Mouse (Mus musculus) stomach, postnatal 0 days (tissue): ENCODE results near the gene Pqbp1. TPM values are rescaled to one million over a fixed set of nuclear protein-coding genes. Genes with fewer than 3 reads are reported as not detected.
A peak's percentile ranks its signal among the peaks of the same experiment; 100 is the strongest.

Experiments used
- ATAC-seq: fragments of 200-750 bp; cut with Nextera tagmentation; 2 replicates; pipeline ENCODE4 v1.8.0; 2017; ENCODE audit not compliant: low FRiP score, low TSS enrichment
- DNase-seq: peaks from one replicate; pipeline ENCODE4 v3.0.0-alpha.2; 2016; ENCODE audit warnings: low spot score
- H3K27ac ChIP-seq: fragments of 300-500 bp; sonication (generic); replicated peaks from 2 replicates; pipeline ENCODE4 v1.5.1; 2014; ENCODE audit warnings: mild to moderate bottlenecking, control low read depth
- H3K27me3 ChIP-seq: fragments of 300-500 bp; sonication (generic); 2 replicates; pipeline ENCODE4 v1.6.1; 2014; ENCODE audit warnings: low read length; ENCODE audit not compliant: control insufficient read depth, insufficient read depth
- H3K36me3 ChIP-seq: fragments of 300-500 bp; sonication (generic); 2 replicates; pipeline ENCODE4 v1.6.1; 2014; ENCODE audit warnings: low read length, mixed read lengths; ENCODE audit not compliant: control insufficient read depth, insufficient read depth
- H3K4me1 ChIP-seq: fragments of 300-500 bp; sonication (generic); replicated peaks from 2 replicates; pipeline ENCODE4 v1.6.1; 2014; ENCODE audit warnings: antibody characterized with exemption; ENCODE audit not compliant: control insufficient read depth, insufficient read depth
- H3K4me2 ChIP-seq: fragments of 300-500 bp; sonication (generic); replicated peaks from 2 replicates; pipeline ENCODE4 v1.6.1; 2014; ENCODE audit warnings: low read depth, mild to moderate bottlenecking, control low read depth, moderate library complexity
- H3K4me3 ChIP-seq: fragments of 300-500 bp; sonication (generic); 2 replicates; pipeline ENCODE4 v1.5.1; 2014; ENCODE audit warnings: low read depth, low read length, control low read depth
- H3K9ac ChIP-seq: fragments of 300-500 bp; sonication (generic); 2 replicates; pipeline ENCODE4 v1.6.1; 2014; ENCODE audit warnings: mild to moderate bottlenecking, low read length, control low read depth, mixed read lengths
- H3K9me3 ChIP-seq: fragments of 300-500 bp; sonication (generic); 2 replicates; pipeline ENCODE4 v1.6.1; 2016; ENCODE audit warnings: low read length; ENCODE audit not compliant: control insufficient read depth
- CTCF ChIP-seq: IDR thresholded peaks from 2 replicates; pipeline ENCODE4 v1.5.1; 2016; ENCODE audit warnings: antibody characterized with exemption, low read depth, mild to moderate bottlenecking, moderate library complexity
- EP300 ChIP-seq: optimal IDR thresholded peaks from 2 replicates; pipeline ENCODE3; 2016; ENCODE audit warnings: antibody characterized with exemption
- WGBS: fragments of 180-500 bp; shearing (Covaris S2); extraction: QIAGEN DNeasy Blood & Tissue Kit; methylation state at CpG from one replicate; pipeline ENCODE4 v1.1.7; 2014; 5-methylcytosine and 5-hydroxymethylcytosine counted together
- polyA plus RNA-seq: library from polyadenylated mRNA; unstranded; fragments of >200 nt; fragmentation: Nextera tagmentation; extraction: Ambion mirVana; gene quantifications from 2 replicates; pipeline ENCODE4 v1.2.1, GENCODE M21; 2015

Pqbp1 gene
- polyA plus RNA-seq, 1 experiment from 2014 or later = 62.2 TPM

- peak within 1 kb of the TSS; percentile 81 for H3K27ac ChIP-seq
- H3K9me3 ChIP-seq = no peaks in the 10 kb centered on the region
- no peaks in the 10 kb centered on the region for H3K36me3 ChIP-seq
- peak; percentile 85 for DNase-seq
- TF ChIP-seq EP300 (no peak), CTCF (peak; percentile 49)
- ATAC-seq = peak; percentile 98
- peak within 1 kb of the TSS; percentile 47 for H3K9ac ChIP-seq
- H3K27me3 ChIP-seq = no peaks in the 10 kb centered on the region
- peak within 1 kb of the TSS; percentile 55 for H3K4me3 ChIP-seq
- WGBS = 17% methylated on average over 49 of the region's 49 CpGs
- peak within 1 kb of the TSS; percentile 59 for H3K4me2 ChIP-seq
- H3K4me1 ChIP-seq = no peaks in the 10 kb centered on the region
Measured at GRCm38 (mm10) chrX:7883841-7884567, 15.1 kb downstream of the Pqbp1 start, which contains the start of gene Slc35a2. Slc35a2 (plus strand) TSS chrX:7884028.

GRCm38 (mm10) chrX:7879819-7880218, 19.2 kb downstream of the Pqbp1 start:
- H3K27me3 ChIP-seq = no peaks in the 10 kb centered on the region
- 5% methylated on average over 10 of the region's 11 CpGs for WGBS
- no peaks in the 10 kb centered on the region for H3K4me1 ChIP-seq
- H3K27ac ChIP-seq = no peak overlapping the region
- no peaks in the 10 kb centered on the region for H3K9me3 ChIP-seq
- peak overlapping the region; percentile 27 for H3K4me2 ChIP-seq
- DNase-seq = peak; percentile 60
- no peak for ATAC-seq
- TF ChIP-seq EP300 (no peak), CTCF (peak; percentile 70)
- H3K9ac ChIP-seq = no peak overlapping the region
- H3K36me3 ChIP-seq = no peaks in the 10 kb centered on the region
- H3K4me3 ChIP-seq = no peak overlapping the region

DNA sequence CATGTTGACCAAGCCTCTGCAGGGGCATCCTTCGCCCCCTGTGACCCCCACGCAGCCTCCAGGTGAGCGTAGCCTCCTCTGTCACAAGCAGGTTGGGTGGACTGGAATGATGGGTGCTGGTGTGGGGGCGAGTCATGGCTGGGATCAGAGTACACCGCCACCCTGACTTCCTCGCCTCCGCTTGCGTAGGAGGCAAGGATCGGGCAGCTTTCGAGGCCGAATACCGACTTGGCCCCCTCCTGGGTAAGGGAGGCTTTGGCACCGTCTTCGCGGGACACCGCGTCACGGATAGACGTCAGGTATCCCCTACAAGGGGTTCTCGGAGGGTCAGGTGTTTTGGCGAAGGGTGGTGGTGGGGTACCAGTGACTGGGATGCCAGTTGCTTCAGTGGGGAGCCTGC, 20.6 kb downstream of the Pqbp1 start:
- H3K9me3 ChIP-seq = no peaks in the 10 kb centered on the region
- H3K9ac ChIP-seq = peak overlapping the region; percentile 48
- 11% methylated on average over 21 of the region's 21 CpGs for WGBS
- peak; percentile 19 for DNase-seq
- H3K4me3 ChIP-seq = peak overlapping the region; percentile 37
- H3K4me2 ChIP-seq = peak overlapping the region; percentile 70
- peaks cover 2% of the 10 kb centered on the region; the same call in 1 of the 2 replicates for H3K36me3 ChIP-seq
- H3K27ac ChIP-seq = no peak overlapping the region
- H3K4me1 ChIP-seq = no peaks in the 10 kb centered on the region
- ATAC-seq = no peak; the same call in 1 of the 2 replicates
- no peaks in the 10 kb centered on the region for H3K27me3 ChIP-seq
- TF ChIP-seq EP300 = no peak
- no peak for TF ChIP-seq CTCF

DNA sequence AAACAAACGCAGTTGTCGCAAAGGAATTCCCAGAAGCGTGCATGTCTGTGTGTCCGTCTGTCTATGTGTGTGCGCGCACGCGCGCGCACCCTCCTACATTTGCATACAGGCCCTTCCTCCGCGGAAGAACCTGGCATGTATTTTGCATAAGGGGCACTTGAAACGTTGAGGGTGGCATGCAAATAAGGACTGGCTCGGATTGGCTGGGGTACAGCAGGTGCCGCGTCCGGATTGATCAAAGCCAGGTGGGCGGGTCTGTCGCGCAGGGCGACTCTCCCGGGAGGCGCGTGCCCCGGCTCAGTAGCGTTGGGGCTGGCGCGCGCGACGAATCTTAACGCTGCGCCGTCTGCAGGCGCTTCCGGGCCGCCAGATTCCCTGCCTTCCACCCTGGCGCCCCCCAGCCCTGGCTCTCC, 21.1 kb downstream of the Pqbp1 start, which contains the start of gene Pim2:
Gene Pim2, plus strand, starts transcription at position 256 of the 413 bp plus-strand sequence.
- Histone ChIP-seq H3K9me3 (no peaks in the 10 kb centered on the region), H3K36me3 (peaks cover 2% of the 10 kb centered on the region; the same call in 1 of the 2 replicates), H3K4me2 (peak within 1 kb of the TSS; percentile 70), H3K27me3 (no peaks in the 10 kb centered on the region), H3K27ac (no peak within 1 kb of the TSS), H3K4me3 (peak within 1 kb of the TSS; percentile 37), H3K9ac (peak within 1 kb of the TSS; percentile 48), H3K4me1 (no peaks in the 10 kb centered on the region)
- ATAC-seq (peak; percentile 94), DNase-seq (peak; percentile 87)
- WGBS = 14% methylated on average over 30 of the region's 38 CpGs
- TF ChIP-seq EP300 (no peak), CTCF (no peak)

DNA sequence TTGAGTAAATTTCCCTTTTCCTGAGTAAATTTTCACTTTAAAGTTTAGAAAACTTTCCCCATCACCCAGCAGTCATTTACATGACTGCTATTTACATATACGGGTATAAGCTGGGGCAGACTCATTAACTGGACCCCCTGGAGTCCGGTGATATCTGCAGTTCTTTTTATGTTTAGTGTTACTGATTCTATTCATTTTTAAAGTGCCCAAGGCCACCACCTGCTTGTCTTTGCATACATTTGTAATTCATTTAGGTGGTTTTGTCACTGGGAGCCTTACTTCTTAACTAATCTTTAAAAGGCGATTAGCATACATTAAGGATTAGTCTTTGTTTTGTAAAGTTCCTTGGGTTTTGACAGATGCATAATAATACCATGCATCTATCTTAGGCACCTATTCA, 29.2 kb downstream of the Pqbp1 start:
- H3K9ac ChIP-seq = no peak overlapping the region
- H3K27ac ChIP-seq = no peak overlapping the region
- DNase-seq (no peak), ATAC-seq (no peak)
- no peak overlapping the region for H3K4me3 ChIP-seq
- H3K36me3 ChIP-seq = peaks cover 2% of the 10 kb centered on the region; the same call in 1 of the 2 replicates
- no peak overlapping the region for H3K4me2 ChIP-seq
- 57% methylated on average over 3 of the region's 3 CpGs for WGBS
- no peaks in the 10 kb centered on the region for H3K27me3 ChIP-seq
- no peaks in the 10 kb centered on the region for H3K9me3 ChIP-seq
- no peaks in the 10 kb centered on the region for H3K4me1 ChIP-seq
- TF ChIP-seq EP300 = no peak
- no peak for TF ChIP-seq CTCF

- H3K4me3 ChIP-seq = no peak overlapping the region
- no peaks in the 10 kb centered on the region for H3K4me1 ChIP-seq
- no peak overlapping the region for H3K4me2 ChIP-seq
- no peaks in the 10 kb centered on the region for H3K27me3 ChIP-seq
- H3K27ac ChIP-seq = no peak overlapping the region
- peaks cover under 1% of the 10 kb centered on the region; the same call in 1 of the 2 replicates for H3K36me3 ChIP-seq
- 63% methylated on average over 2 of the region's 2 CpGs for WGBS
- no peak for TF ChIP-seq CTCF
- no peak for TF ChIP-seq EP300
- DNase-seq = no peak
- H3K9ac ChIP-seq = no peak overlapping the region
- no peak for ATAC-seq
- H3K9me3 ChIP-seq = no peaks in the 10 kb centered on the region
Measured at GRCm38 (mm10) chrX:7868506-7868905, 30.6 kb downstream of the Pqbp1 start.
